Mouse (Mus musculus): Measurements from ENCODE around the gene Cers6. TPM values are rescaled to one million over a fixed set of nuclear protein-coding genes. Genes with fewer than 3 reads are reported as not detected.

Cers6 gene
- total and polyA plus RNA-seq, 3 experiments: 2.1 to 9.6 (median 8.7) TPM

DNA sequence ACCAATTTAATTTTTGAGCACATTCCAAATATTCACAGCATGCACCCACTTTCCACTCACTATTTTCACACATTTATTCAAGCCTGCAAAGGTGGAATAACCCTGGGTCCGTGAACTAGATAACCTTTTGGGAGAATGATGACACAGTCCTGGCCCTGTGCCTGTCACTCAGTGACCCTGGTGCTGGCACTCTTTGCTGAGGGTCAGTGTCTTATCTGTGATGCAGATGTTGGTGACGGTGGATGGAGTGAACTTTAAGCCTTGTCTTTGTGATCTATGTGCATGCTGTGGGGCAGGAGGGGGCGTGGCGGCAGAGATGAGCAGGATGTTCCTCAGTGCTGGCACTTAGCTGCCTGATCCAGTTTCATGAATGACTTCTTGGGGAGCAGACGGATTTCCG is 41.3 kb downstream of the Cers6 start:
- Histone ChIP-seq H3K4me3 (no peak overlapping the region), H3K9ac (ENCODE audit: low read depth, low read length) (no peak overlapping the region), H3K27me3 (ENCODE audit: control insufficient read depth, insufficient read depth, low read length) (no peaks in the 10 kb centered on the region), H3K36me3 (ENCODE audit: control insufficient read depth, insufficient read depth, low read length) (no peaks in the 10 kb centered on the region), H3K79me2 (replicated peaks; ENCODE audit: control insufficient read depth, insufficient read depth, low read length) (no peaks in the 10 kb centered on the region), H3K4me1 (ENCODE audit: control insufficient read depth, insufficient read depth, low read length) (no peaks in the 10 kb centered on the region; the same call in none of the 2 replicates), H3K27ac (no peak overlapping the region)
- no peak for DNase-seq
- TF ChIP-seq CTCF (IDR thresholded peaks at IDR 0.05): no peak
- TF ChIP-seq EP300 (IDR thresholded peaks at IDR 0.05; ENCODE audit: insufficient read depth, low read depth, low read length): no peak
- no peak for TF ChIP-seq POLR2A (IDR thresholded peaks at IDR 0.05; ENCODE audit: insufficient read depth, low read depth, low read length)
- WGBS: 84% methylated on average over 6 of the region's 6 CpGs
- intact Hi-C loops (cut with DNase I): no loop called here

DNA sequence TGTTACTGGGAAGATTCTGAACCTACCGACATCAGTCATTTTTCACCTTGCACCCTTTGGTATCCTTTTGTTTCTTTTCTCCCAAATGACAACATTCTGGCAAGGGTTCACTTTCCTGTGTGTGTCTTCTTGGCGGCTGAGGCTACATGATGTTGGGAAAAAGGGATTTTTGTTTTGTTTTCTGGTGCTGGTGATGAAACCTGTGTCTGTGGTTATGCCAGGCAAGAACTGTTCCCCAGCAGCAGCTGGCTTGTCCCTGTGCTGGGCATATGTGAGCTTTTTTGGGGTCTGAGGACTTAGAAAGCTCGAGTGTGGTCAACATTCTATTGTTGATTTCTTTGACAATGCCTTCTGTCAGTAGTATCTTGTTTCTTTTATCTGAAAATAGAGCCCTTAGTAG is 45.7 kb downstream of the Cers6 start:
- no peak overlapping the region for H3K4me3 ChIP-seq
- H3K36me3 ChIP-seq (ENCODE audit: control insufficient read depth, insufficient read depth, low read length): no peaks in the 10 kb centered on the region
- H3K27me3 ChIP-seq (ENCODE audit: control insufficient read depth, insufficient read depth, low read length): no peaks in the 10 kb centered on the region
- TF ChIP-seq EP300 (IDR thresholded peaks at IDR 0.05; ENCODE audit: insufficient read depth, low read depth, low read length) (no peak), CTCF (IDR thresholded peaks at IDR 0.05) (no peak), POLR2A (IDR thresholded peaks at IDR 0.05; ENCODE audit: insufficient read depth, low read depth, low read length) (no peak)
- H3K27ac ChIP-seq: no peak overlapping the region
- H3K9ac ChIP-seq (ENCODE audit: low read depth, low read length): no peak overlapping the region
- H3K79me2 ChIP-seq (replicated peaks; ENCODE audit: control insufficient read depth, insufficient read depth, low read length): no peaks in the 10 kb centered on the region
- intact Hi-C loops (cut with DNase I): no loop called here
- 64% methylated on average over 3 of the region's 3 CpGs for WGBS
- DNase-seq: no peak
- H3K4me1 ChIP-seq (ENCODE audit: control insufficient read depth, insufficient read depth, low read length): peaks cover 1% of the 10 kb centered on the region

DNA sequence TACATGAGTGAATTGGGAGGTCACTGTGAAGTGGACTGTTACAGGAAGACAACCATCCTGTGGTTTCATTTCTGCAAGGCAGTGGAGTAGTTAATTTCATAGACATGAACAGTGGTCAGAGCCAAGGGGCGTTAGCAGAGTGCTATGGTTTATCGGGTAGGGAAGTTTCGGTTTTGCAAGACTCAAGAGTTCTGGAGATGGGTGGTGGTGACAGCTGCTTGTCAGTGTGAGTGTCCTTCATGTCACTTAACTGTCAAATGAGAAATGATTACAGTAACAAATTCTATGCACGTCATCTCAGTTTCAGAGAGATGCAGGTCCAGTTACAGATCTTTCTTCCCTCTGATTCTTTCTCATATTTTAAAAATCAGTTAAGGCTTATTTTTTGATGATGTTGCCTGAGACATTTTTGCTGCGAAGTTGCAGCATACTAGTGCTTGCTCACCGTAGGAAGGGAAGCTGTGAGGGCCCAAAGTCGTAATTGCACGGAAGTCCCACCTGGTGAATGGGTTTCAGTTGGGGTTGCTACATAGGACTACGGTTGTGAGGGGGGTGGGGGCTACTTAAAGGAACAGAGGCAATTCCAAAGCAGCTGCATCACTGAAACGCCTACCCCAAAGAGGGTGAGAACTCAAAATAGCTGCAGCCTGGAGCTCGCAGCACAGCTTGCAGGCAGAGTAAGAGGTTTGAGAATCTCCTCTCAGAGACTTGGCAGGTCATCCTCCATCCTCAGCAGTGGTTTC is 46.7 kb downstream of the Cers6 start:
- H3K79me2 ChIP-seq (replicated peaks; ENCODE audit: control insufficient read depth, insufficient read depth, low read length): no peaks in the 10 kb centered on the region
- H3K36me3 ChIP-seq (ENCODE audit: control insufficient read depth, insufficient read depth, low read length): no peaks in the 10 kb centered on the region
- intact Hi-C loops (cut with DNase I): no loop called here
- H3K4me3 ChIP-seq: peak overlapping the region; percentile 10
- peak in 1 of 2 experiments; percentile 11 for DNase-seq
- TF ChIP-seq CTCF (IDR thresholded peaks at IDR 0.05): no peak
- TF ChIP-seq EP300 (IDR thresholded peaks at IDR 0.05; ENCODE audit: insufficient read depth, low read depth, low read length): no peak
- TF ChIP-seq POLR2A (IDR thresholded peaks at IDR 0.05; ENCODE audit: insufficient read depth, low read depth, low read length): no peak
- no peak overlapping the region for H3K9ac ChIP-seq (ENCODE audit: low read depth, low read length)
- no peaks in the 10 kb centered on the region for H3K27me3 ChIP-seq (ENCODE audit: control insufficient read depth, insufficient read depth, low read length)
- peaks cover 1% of the 10 kb centered on the region for H3K4me1 ChIP-seq (ENCODE audit: control insufficient read depth, insufficient read depth, low read length)
- H3K27ac ChIP-seq: no peak overlapping the region
- 43% methylated on average over 11 of the region's 11 CpGs for WGBS

DNA sequence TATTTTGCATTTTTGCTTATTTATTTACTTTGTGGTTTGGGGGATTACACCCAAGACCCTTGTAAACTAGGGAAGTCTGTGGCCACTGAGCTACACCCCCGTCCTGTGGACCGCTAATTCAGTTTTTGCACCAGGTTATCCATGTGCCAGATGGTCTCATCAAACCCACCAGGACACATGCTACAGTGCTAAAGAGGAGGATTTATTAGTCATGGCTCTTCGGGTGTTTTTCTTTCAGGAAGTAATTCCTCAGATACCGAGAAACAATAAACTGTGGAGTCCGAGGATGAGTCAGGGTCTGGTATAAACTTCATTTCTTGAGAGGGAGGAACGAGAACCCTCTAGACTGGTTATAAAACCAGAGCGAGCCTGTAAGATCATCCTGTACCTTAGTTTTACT is 49.5 kb downstream of the Cers6 start:
- WGBS: 53% methylated on average over 7 of the region's 7 CpGs
- DNase-seq: no peak
- H3K4me3 ChIP-seq: no peak overlapping the region
- H3K27me3 ChIP-seq (ENCODE audit: control insufficient read depth, insufficient read depth, low read length): no peaks in the 10 kb centered on the region
- H3K79me2 ChIP-seq (replicated peaks; ENCODE audit: control insufficient read depth, insufficient read depth, low read length): no peaks in the 10 kb centered on the region
- peaks cover 1% of the 10 kb centered on the region for H3K4me1 ChIP-seq (ENCODE audit: control insufficient read depth, insufficient read depth, low read length)
- H3K27ac ChIP-seq: no peak overlapping the region
- intact Hi-C loops (cut with DNase I): no loop called here
- H3K36me3 ChIP-seq (ENCODE audit: control insufficient read depth, insufficient read depth, low read length): no peaks in the 10 kb centered on the region
- H3K9ac ChIP-seq (ENCODE audit: low read depth, low read length): no peak overlapping the region
- TF ChIP-seq POLR2A (IDR thresholded peaks at IDR 0.05; ENCODE audit: insufficient read depth, low read depth, low read length) (no peak), CTCF (IDR thresholded peaks at IDR 0.05) (no peak)

DNA sequence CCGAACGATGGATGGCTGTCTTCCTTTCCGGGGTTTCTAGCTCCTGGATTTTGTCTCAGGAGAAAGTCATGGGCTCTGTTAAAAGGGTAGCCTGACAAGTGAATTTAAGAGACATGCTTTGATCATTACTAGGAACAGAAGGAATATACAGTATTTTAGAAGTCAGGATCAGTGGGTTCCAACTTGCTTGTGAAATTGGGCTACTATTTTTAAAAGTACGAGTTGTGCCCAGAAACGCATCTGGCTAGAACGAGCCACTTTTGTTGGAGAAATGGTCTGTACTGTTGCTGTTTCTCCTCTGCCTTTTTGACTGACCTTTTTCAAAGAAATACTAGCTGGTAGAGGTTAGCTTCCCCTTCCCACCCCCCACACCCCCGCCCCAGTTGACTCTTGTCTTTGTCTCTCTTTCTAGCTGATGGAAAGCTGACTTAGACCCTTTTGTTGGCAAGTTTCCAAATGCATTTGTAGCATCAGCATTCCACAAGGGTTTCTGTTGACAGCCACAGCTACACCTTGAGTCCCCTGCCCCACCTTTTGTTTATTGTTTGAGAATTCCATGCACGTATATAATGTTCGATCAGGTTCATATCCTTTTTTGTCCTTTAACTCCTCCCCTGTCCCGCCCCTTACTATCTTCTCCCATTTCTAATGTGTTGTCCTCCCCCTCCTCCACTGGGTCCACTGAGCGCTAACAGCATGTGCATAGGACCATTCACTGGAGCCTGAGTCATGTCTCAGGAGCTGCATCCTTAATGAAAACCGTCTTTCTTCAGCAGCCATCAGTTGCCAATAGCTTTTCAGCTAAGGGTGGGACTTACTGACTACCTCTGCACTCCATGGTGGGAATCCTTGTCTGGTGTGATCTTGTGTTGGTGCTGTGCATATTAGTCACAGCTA is 50.6 kb downstream of the Cers6 start:
- H3K27ac ChIP-seq: no peak overlapping the region
- H3K9ac ChIP-seq (ENCODE audit: low read depth, low read length): no peak overlapping the region
- no peaks in the 10 kb centered on the region for H3K27me3 ChIP-seq (ENCODE audit: control insufficient read depth, insufficient read depth, low read length)
- no peak for TF ChIP-seq CTCF (IDR thresholded peaks at IDR 0.05)
- TF ChIP-seq POLR2A (IDR thresholded peaks at IDR 0.05; ENCODE audit: insufficient read depth, low read depth, low read length): no peak
- TF ChIP-seq EP300 (IDR thresholded peaks at IDR 0.05; ENCODE audit: insufficient read depth, low read depth, low read length): no peak
- H3K4me3 ChIP-seq: no peak overlapping the region
- 91% methylated on average over 12 of the region's 12 CpGs for WGBS
- no peaks in the 10 kb centered on the region for H3K36me3 ChIP-seq (ENCODE audit: control insufficient read depth, insufficient read depth, low read length)
- H3K79me2 ChIP-seq (replicated peaks; ENCODE audit: control insufficient read depth, insufficient read depth, low read length): no peaks in the 10 kb centered on the region
- no peak for DNase-seq
- peaks cover 1% of the 10 kb centered on the region for H3K4me1 ChIP-seq (ENCODE audit: control insufficient read depth, insufficient read depth, low read length)
- intact Hi-C loops (cut with DNase I): no loop called here

DNA sequence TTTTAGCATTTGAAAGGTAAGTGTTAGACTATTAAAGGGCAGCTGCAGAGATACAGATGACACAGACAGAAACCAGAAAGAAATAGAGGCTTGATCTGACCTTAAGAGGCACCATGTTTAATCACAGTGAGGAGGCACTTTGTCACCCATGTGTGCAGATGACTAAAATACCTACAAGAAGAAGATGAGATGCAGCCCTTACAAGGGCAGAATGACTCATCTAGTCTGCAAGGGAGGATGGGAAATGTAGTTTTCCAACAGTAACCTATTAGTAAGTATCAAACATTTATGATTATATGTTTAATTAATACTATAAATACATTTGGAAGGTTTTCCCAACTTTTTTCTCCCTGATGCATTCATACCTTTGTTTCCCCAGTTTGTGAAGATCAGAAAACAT is 54.5 kb downstream of the Cers6 start:
- intact Hi-C loops (cut with DNase I): no loop called here
- Histone ChIP-seq H3K9ac (ENCODE audit: low read depth, low read length) (no peak overlapping the region), H3K4me1 (ENCODE audit: control insufficient read depth, insufficient read depth, low read length) (no peaks in the 10 kb centered on the region), H3K27ac (no peak overlapping the region), H3K4me3 (no peak overlapping the region), H3K27me3 (ENCODE audit: control insufficient read depth, insufficient read depth, low read length) (no peaks in the 10 kb centered on the region), H3K79me2 (replicated peaks; ENCODE audit: control insufficient read depth, insufficient read depth, low read length) (no peaks in the 10 kb centered on the region), H3K36me3 (ENCODE audit: control insufficient read depth, insufficient read depth, low read length) (no peaks in the 10 kb centered on the region)
- TF ChIP-seq EP300 (IDR thresholded peaks at IDR 0.05; ENCODE audit: insufficient read depth, low read depth, low read length): no peak
- no peak for TF ChIP-seq CTCF (IDR thresholded peaks at IDR 0.05)
- TF ChIP-seq POLR2A (IDR thresholded peaks at IDR 0.05; ENCODE audit: insufficient read depth, low read depth, low read length): no peak
- DNase-seq: no peak
